Mouse (Mus musculus) layer of hippocampus, adult 6 months (tissue): Measurements from ENCODE around the gene Igtp. TPM values are rescaled to one million over a fixed set of nuclear protein-coding genes. Genes with fewer than 3 reads are reported as not detected.

Experiments used
- long read RNA-seq, 2 experiments: library from polyadenylated mRNA; unstranded; transcript quantifications; one replicate each; pipeline ENCODE4 v2.0.0; 2019 to 2020
- polyA plus RNA-seq: library from polyadenylated mRNA; unstranded; fragments of <200 nt; fragmentation: Nextera tagmentation; gene quantifications from 2 replicates; pipeline ENCODE4 v1.2.3, GENCODE M21; 2021

Gene Igtp
- polyA plus RNA-seq = 4.5 and 6.0 TPM in 2 replicates
- long read RNA-seq, experiment 1, transcript Igtp-201 (3 exons, 2,022 nt) = major isoform, 10 of 12 reads
- long read RNA-seq, experiment 1, partial matches to known transcripts = 1 of 12 reads
- long read RNA-seq, experiment 1, other reads (novel, unspliced or antisense) = 0 of 12 reads
- long read RNA-seq, experiment 2, transcript Igtp-201 (3 exons, 2,022 nt) = major isoform, 28 of 31 reads
- long read RNA-seq, experiment 2, partial matches to known transcripts = 1 of 31 reads
- long read RNA-seq, experiment 2, other reads (novel, unspliced or antisense) = 1 of 31 reads

GRCm38 (mm10) chr11:58199229-58200037, at the start of gene Igtp, which contains the start of gene Irgm2:
Igtp (plus strand) TSS chr11:58199556.
Irgm2 (plus strand) TSS chr11:58199618.

GRCm38 (mm10) chr11:58168167-58168915, 31.0 kb upstream of the Igtp start, which contains the start of gene Gemin5:
Gemin5 (minus strand) TSS chr11:58168539.

GRCm38 (mm10) chr11:58171459-58172091, 27.8 kb upstream of the Igtp start, which contains the start of gene Mrpl22:
Mrpl22 (plus strand) TSS chr11:58171661.

Other genes with a start within 250 kb of the Igtp start
- 4.5 and 4.6 TPM in 2 replicates for gene Larp1, start 190.5 kb upstream of the Igtp start, polyA plus RNA-seq
- not detected in 2 replicates for gene Gm12248, start 106.4 kb upstream of the Igtp start, polyA plus RNA-seq
- 59.2 and 66.7 TPM in 2 replicates for gene Cnot8, start 95.4 kb upstream of the Igtp start, polyA plus RNA-seq
- 3.5 and 3.7 TPM in 2 replicates for gene Gemin5, start 31.0 kb upstream of the Igtp start, polyA plus RNA-seq
- 97.5 and 107 TPM in 2 replicates for gene Mrpl22, start 27.9 kb upstream of the Igtp start, polyA plus RNA-seq
- 1.7 and 1.8 TPM in 2 replicates for gene Irgm2, start 62 bp downstream of the Igtp start, polyA plus RNA-seq
- not detected in 2 replicates for gene 4930438A08Rik, start 75.2 kb downstream of the Igtp start, polyA plus RNA-seq
- gene Zfp692, start 107.5 kb downstream of the Igtp start, polyA plus RNA-seq = 4.4 and 6.1 TPM in 2 replicates
- 30.0 and 30.5 TPM in 2 replicates for gene Zfp672, start 130.8 kb downstream of the Igtp start, polyA plus RNA-seq
- 15.5 and 17.7 TPM in 2 replicates for gene Sh3bp5l, start 131.2 kb downstream of the Igtp start, polyA plus RNA-seq
- gene Lypd8, start 179.5 kb downstream of the Igtp start, polyA plus RNA-seq = 0.18 TPM in 1 of 2 replicates, not detected in the other
- not detected in 2 replicates for gene 1810065E05Rik, start 221.6 kb downstream of the Igtp start, polyA plus RNA-seq
- not detected in 2 replicates for gene Gm12253, start 233.0 kb downstream of the Igtp start, polyA plus RNA-seq